Mouse (Mus musculus): ENCODE results near the gene Phyh. TPM values are rescaled to one million over a fixed set of nuclear protein-coding genes. Genes with fewer than 3 reads are reported as not detected.

The Phyh gene
- polyA plus RNA-seq, 1 experiment from 2014 or later: 38.2 TPM

GRCm38 (mm10) chr2:4909909-4910308 is 8.9 kb upstream of the Phyh start:
- ATAC-seq (ENCODE audit: low read depth) (no peak), DNase-seq (ENCODE audit: low spot score) (no peak)
- no peak overlapping the region for H3K4me2 ChIP-seq (ENCODE audit: low read depth, low read length)
- WGBS: 70% methylated on average over 6 of the region's 6 CpGs
- H3K27me3 ChIP-seq (replicated peaks; ENCODE audit: control insufficient read depth, insufficient read depth, low read length): no peaks in the 10 kb centered on the region
- H3K4me1 ChIP-seq (ENCODE audit: control insufficient read depth, insufficient read depth, low read length): no peaks in the 10 kb centered on the region
- H3K27ac ChIP-seq (replicated peaks; ENCODE audit: low read depth, low read length): no peak overlapping the region
- peaks cover 40% of the 10 kb centered on the region for H3K36me3 ChIP-seq (ENCODE audit: control insufficient read depth, insufficient read depth, low read length)
- H3K9me3 ChIP-seq (ENCODE audit: control insufficient read depth, low read length): peaks cover 6% of the 10 kb centered on the region; the same call in 1 of the 2 replicates
- H3K4me3 ChIP-seq (ENCODE audit: low read depth, low read length): no peak overlapping the region
- H3K9ac ChIP-seq (ENCODE audit: low read depth, low read length): no peak overlapping the region

- Histone ChIP-seq H3K4me3 (ENCODE audit: low read depth, low read length) (no peak overlapping the region), H3K36me3 (ENCODE audit: control insufficient read depth, insufficient read depth, low read length) (peaks cover 34% of the 10 kb centered on the region), H3K27me3 (replicated peaks; ENCODE audit: control insufficient read depth, insufficient read depth, low read length) (no peaks in the 10 kb centered on the region), H3K4me1 (ENCODE audit: control insufficient read depth, insufficient read depth, low read length) (no peaks in the 10 kb centered on the region), H3K4me2 (ENCODE audit: low read depth, low read length) (no peak overlapping the region), H3K9me3 (ENCODE audit: control insufficient read depth, low read length) (peaks cover 6% of the 10 kb centered on the region; the same call in 1 of the 2 replicates), H3K9ac (ENCODE audit: low read depth, low read length) (no peak overlapping the region), H3K27ac (replicated peaks; ENCODE audit: low read depth, low read length) (no peak overlapping the region)
- no peak for DNase-seq (ENCODE audit: low spot score)
- ATAC-seq (ENCODE audit: low read depth): no peak
- 65% methylated on average over 4 of the region's 4 CpGs for WGBS
Observed at GRCm38 (mm10) chr2:4910521-4910920, 8.3 kb upstream of the Phyh start.

- Histone ChIP-seq H3K9ac (ENCODE audit: low read depth, low read length) (no peak overlapping the region), H3K27ac (replicated peaks; ENCODE audit: low read depth, low read length) (no peak overlapping the region), H3K27me3 (replicated peaks; ENCODE audit: control insufficient read depth, insufficient read depth, low read length) (no peaks in the 10 kb centered on the region), H3K36me3 (ENCODE audit: control insufficient read depth, insufficient read depth, low read length) (0 out of 2 replicates have a peak, but pooled peaks cover under 1% of the 10 kb centered on the region), H3K4me2 (ENCODE audit: low read depth, low read length) (no peak overlapping the region), H3K4me3 (ENCODE audit: low read depth, low read length) (no peak overlapping the region), H3K4me1 (ENCODE audit: control insufficient read depth, insufficient read depth, low read length) (peaks cover 9% of the 10 kb centered on the region; the same call in 1 of the 2 replicates), H3K9me3 (ENCODE audit: control insufficient read depth, low read length) (peaks cover 6% of the 10 kb centered on the region; the same call in 1 of the 2 replicates)
- WGBS: 85% methylated on average over 7 of the region's 7 CpGs
- no peak for DNase-seq (ENCODE audit: low spot score)
- ATAC-seq (ENCODE audit: low read depth): no peak
Observed at GRCm38 (mm10) chr2:4913949-4914348, 4.9 kb upstream of the Phyh start.

GRCm38 (mm10) chr2:4916037-4916436 is 2.8 kb upstream of the Phyh start:
- Histone ChIP-seq H3K4me2 (ENCODE audit: low read depth, low read length) (no peak overlapping the region), H3K9me3 (ENCODE audit: control insufficient read depth, low read length) (peaks cover 6% of the 10 kb centered on the region; the same call in 1 of the 2 replicates), H3K9ac (ENCODE audit: low read depth, low read length) (no peak overlapping the region), H3K27me3 (replicated peaks; ENCODE audit: control insufficient read depth, insufficient read depth, low read length) (no peaks in the 10 kb centered on the region), H3K27ac (replicated peaks; ENCODE audit: low read depth, low read length) (no peak overlapping the region), H3K4me3 (ENCODE audit: low read depth, low read length) (no peak overlapping the region), H3K36me3 (ENCODE audit: control insufficient read depth, insufficient read depth, low read length) (no peaks in the 10 kb centered on the region), H3K4me1 (ENCODE audit: control insufficient read depth, insufficient read depth, low read length) (peaks cover 9% of the 10 kb centered on the region; the same call in 1 of the 2 replicates)
- WGBS: 70% methylated on average over 5 of the region's 6 CpGs
- no peak for DNase-seq (ENCODE audit: low spot score)
- ATAC-seq (ENCODE audit: low read depth): no peak

GRCm38 (mm10) chr2:4917326-4918021 is 1.3 kb upstream of the Phyh start:
- ATAC-seq (ENCODE audit: low read depth) (no peak), DNase-seq (ENCODE audit: low spot score) (peak; percentile 36)
- Histone ChIP-seq H3K4me2 (ENCODE audit: low read depth, low read length) (peak overlapping the region; percentile 34), H3K4me1 (ENCODE audit: control insufficient read depth, insufficient read depth, low read length) (peaks cover 9% of the 10 kb centered on the region; the same call in 1 of the 2 replicates), H3K27me3 (replicated peaks; ENCODE audit: control insufficient read depth, insufficient read depth, low read length) (no peaks in the 10 kb centered on the region), H3K27ac (replicated peaks; ENCODE audit: low read depth, low read length) (no peak overlapping the region), H3K9ac (ENCODE audit: low read depth, low read length) (no peak overlapping the region), H3K9me3 (ENCODE audit: control insufficient read depth, low read length) (peaks cover 1% of the 10 kb centered on the region; the same call in 1 of the 2 replicates), H3K36me3 (ENCODE audit: control insufficient read depth, insufficient read depth, low read length) (no peaks in the 10 kb centered on the region), H3K4me3 (ENCODE audit: low read depth, low read length) (0 out of 2 replicates have a peak overlapping the region, but pooled peaks have one; percentile 1)
- WGBS: 10% methylated on average over 8 of the region's 8 CpGs

GRCm38 (mm10) chr2:4921019-4921418 is 2.2 kb downstream of the Phyh start:
- 63% methylated on average over 5 of the region's 5 CpGs for WGBS

GRCm38 (mm10) chr2:4922476-4923164 is 3.8 kb downstream of the Phyh start:
- Histone ChIP-seq H3K9me3 (ENCODE audit: control insufficient read depth, low read length) (no peaks in the 10 kb centered on the region), H3K4me1 (ENCODE audit: control insufficient read depth, insufficient read depth, low read length) (0 out of 2 replicates have a peak, but pooled peaks cover 6% of the 10 kb centered on the region), H3K4me2 (ENCODE audit: low read depth, low read length) (no peak overlapping the region), H3K36me3 (ENCODE audit: control insufficient read depth, insufficient read depth, low read length) (peaks cover 4% of the 10 kb centered on the region; the same call in 1 of the 2 replicates), H3K9ac (ENCODE audit: low read depth, low read length) (no peak overlapping the region), H3K27ac (replicated peaks; ENCODE audit: low read depth, low read length) (no peak overlapping the region), H3K27me3 (replicated peaks; ENCODE audit: control insufficient read depth, insufficient read depth, low read length) (no peaks in the 10 kb centered on the region), H3K4me3 (ENCODE audit: low read depth, low read length) (no peak overlapping the region)
- 62% methylated on average over 7 of the region's 7 CpGs for WGBS
- no peak for DNase-seq (ENCODE audit: low spot score)
- no peak for ATAC-seq (ENCODE audit: low read depth)

More at GRCm38 (mm10) chr2:4921019-4921418, 2.2 kb downstream of the Phyh start:
- Histone ChIP-seq H3K4me1 (ENCODE audit: control insufficient read depth, insufficient read depth, low read length) (peaks cover 9% of the 10 kb centered on the region; the same call in 1 of the 2 replicates), H3K27ac (replicated peaks; ENCODE audit: low read depth, low read length) (no peak overlapping the region), H3K9ac (ENCODE audit: low read depth, low read length) (no peak overlapping the region), H3K4me2 (ENCODE audit: low read depth, low read length) (no peak overlapping the region), H3K27me3 (replicated peaks; ENCODE audit: control insufficient read depth, insufficient read depth, low read length) (no peaks in the 10 kb centered on the region), H3K36me3 (ENCODE audit: control insufficient read depth, insufficient read depth, low read length) (0 out of 2 replicates have a peak, but pooled peaks cover 4% of the 10 kb centered on the region), H3K4me3 (ENCODE audit: low read depth, low read length) (no peak overlapping the region), H3K9me3 (ENCODE audit: control insufficient read depth, low read length) (no peaks in the 10 kb centered on the region)
- DNase-seq (ENCODE audit: low spot score): no peak
- ATAC-seq (ENCODE audit: low read depth): no peak

- Histone ChIP-seq H3K27ac (replicated peaks; ENCODE audit: low read depth, low read length) (no peak overlapping the region), H3K27me3 (replicated peaks; ENCODE audit: control insufficient read depth, insufficient read depth, low read length) (no peaks in the 10 kb centered on the region), H3K36me3 (ENCODE audit: control insufficient read depth, insufficient read depth, low read length) (peaks cover 28% of the 10 kb centered on the region), H3K4me3 (ENCODE audit: low read depth, low read length) (no peak overlapping the region), H3K4me1 (ENCODE audit: control insufficient read depth, insufficient read depth, low read length) (no peaks in the 10 kb centered on the region), H3K9me3 (ENCODE audit: control insufficient read depth, low read length) (no peaks in the 10 kb centered on the region), H3K9ac (ENCODE audit: low read depth, low read length) (no peak overlapping the region), H3K4me2 (ENCODE audit: low read depth, low read length) (no peak overlapping the region)
- ATAC-seq (ENCODE audit: low read depth): no peak
- DNase-seq (ENCODE audit: low spot score): no peak
- 81% methylated on average over 3 of the region's 3 CpGs for whole genome bisulfite sequencing
Observed at GRCm38 (mm10) chr2:4927391-4927790, 8.6 kb downstream of the Phyh start.

Data from embryonic facial prominence, embryonic 14.5 days (tissue).